Mouse (Mus musculus): Measurements from ENCODE around the gene Slc6a11.

The Slc6a11 gene

GRCm38 (mm10) chr6:114178141-114178540 is 47.1 kb downstream of the Slc6a11 start:
- no peak for DNase-seq (ENCODE audit: low spot score in 2 of 2)

DNA sequence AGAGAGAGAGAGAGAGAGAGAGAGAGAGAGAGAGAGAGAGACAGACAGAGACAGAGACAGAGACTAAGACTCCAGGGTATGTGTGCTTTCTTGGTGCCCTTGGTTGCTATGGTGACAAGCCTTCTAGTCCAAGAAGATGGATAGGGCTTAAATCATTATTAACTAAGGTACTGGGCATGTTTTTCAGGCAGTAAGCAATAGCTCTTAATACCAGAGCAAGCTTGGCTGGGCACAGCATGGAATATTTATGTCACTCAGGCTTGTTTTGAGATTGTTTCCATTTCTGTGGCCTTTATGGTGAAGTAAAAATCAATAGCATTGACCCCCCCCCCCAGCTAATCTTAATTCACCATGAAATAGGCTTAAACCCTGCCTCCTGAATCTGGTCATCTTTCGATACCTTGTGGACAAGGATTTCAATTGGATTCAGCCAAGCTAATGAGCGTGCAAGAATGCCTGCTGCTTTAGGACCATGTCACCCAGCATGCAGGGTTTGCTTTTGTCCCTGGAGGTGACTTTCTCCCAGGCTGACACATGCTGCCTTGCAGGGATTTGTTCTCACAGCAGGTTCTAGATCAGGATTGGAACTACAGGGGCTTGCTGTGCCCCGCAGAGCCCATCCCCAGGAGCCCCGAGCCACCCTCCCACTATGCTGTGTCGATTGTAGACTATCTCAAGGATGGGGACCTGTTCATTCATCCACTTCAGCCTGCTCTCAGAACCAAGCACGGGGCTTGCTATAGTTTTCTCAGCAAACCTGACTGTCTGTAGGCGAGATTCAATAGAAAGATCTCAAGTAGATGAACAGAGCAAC is 51.5 kb downstream of the Slc6a11 start:
- DNase-seq (ENCODE audit: low spot score in 2 of 2) = no peak

DNA sequence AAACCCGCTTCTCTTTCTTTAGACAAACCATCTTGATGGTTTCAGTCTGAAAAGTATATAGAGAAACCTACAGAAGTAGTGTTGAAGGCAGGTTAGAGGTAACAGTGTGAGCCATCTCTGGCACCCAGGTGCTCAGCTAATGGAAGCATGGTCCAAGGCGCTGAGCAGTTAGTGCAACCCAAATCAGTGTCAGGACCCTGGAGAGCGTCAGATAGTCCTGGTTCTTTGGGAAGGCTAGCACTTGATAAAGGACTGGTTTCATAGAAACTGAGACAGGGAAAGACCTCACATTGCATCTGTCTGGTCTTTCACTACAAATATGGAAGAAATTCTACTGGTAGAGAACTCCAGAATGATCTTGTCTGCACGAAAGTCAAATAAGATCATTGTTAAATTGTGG is 56.1 kb downstream of the Slc6a11 start:
- no peak for DNase-seq (ENCODE audit: low spot score in 2 of 2)

- DNase-seq (ENCODE audit: low spot score in 2 of 2) = peak; percentile 27 to 34
These were observed 57.8 kb downstream of the Slc6a11 start for GRCm38 (mm10) chr6:114188869-114189268.

DNA sequence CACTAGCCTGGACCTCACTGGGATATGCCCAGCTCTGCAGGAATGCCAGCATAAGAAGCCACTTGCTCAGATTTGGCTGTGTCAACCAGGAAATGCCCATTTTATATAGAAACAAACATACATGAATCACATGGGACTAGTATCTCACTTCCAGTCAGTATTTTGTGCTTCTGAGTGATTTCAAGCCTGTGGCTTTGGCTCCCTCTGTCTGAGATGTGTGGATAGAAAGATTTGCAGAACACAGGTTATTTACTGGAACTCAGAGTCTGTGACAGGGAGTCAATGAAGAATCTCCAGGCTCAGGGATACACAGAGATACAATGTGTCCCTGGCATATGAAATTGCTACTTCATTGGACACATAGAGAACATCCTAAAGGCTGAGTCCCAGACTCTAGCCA is 65.0 kb downstream of the Slc6a11 start:
- no peak for DNase-seq (ENCODE audit: low spot score in 2 of 2)

- no peak for DNase-seq (ENCODE audit: low spot score in 2 of 2)
These were observed 68.3 kb downstream of the Slc6a11 start for GRCm38 (mm10) chr6:114199200-114199845.

- no peak for DNase-seq (ENCODE audit: low spot score in 2 of 2)
These were observed 73.5 kb downstream of the Slc6a11 start for GRCm38 (mm10) chr6:114204557-114204956.

GRCm38 (mm10) chr6:114208296-114208695 is 77.3 kb downstream of the Slc6a11 start:
- no peak for DNase-seq (ENCODE audit: low spot score in 2 of 2)

GRCm38 (mm10) chr6:114214393-114214792 is 83.4 kb downstream of the Slc6a11 start:
- DNase-seq (ENCODE audit: low spot score in 2 of 2) = no peak

GRCm38 (mm10) chr6:114216741-114217414 is 85.8 kb downstream of the Slc6a11 start:
- peak; percentile 46 to 54 for DNase-seq (ENCODE audit: low spot score in 2 of 2)

DNA sequence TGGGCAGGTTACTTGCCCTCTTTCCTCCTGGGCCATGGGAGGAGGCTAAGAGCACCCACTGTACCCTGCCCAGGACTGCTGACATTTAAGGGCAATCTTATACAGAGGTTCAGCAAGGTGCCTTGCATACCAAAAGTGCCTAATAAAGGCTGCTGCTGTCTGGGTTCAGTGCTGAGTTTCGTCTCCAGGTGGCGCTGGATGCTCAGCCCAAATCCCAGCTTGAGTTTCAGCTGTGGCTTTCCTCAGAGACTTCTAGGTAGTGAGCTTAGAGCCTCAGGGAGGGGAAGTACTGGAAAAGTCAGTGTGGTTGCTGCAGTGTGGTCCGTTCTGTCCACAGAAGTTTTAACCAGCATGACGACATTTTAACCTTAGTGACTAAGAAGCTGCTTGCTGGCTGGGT is 93.4 kb downstream of the Slc6a11 start:
- peak in 1 of 2 experiments; percentile 56 for DNase-seq (ENCODE audit: low spot score in 2 of 2)

- DNase-seq (ENCODE audit: low spot score in 2 of 2) = no peak
These were observed 96.3 kb downstream of the Slc6a11 start for GRCm38 (mm10) chr6:114227378-114227777.

- DNase-seq (ENCODE audit: low spot score in 2 of 2) = no peak
These were observed 97.2 kb downstream of the Slc6a11 start for GRCm38 (mm10) chr6:114228196-114228595.

DNA sequence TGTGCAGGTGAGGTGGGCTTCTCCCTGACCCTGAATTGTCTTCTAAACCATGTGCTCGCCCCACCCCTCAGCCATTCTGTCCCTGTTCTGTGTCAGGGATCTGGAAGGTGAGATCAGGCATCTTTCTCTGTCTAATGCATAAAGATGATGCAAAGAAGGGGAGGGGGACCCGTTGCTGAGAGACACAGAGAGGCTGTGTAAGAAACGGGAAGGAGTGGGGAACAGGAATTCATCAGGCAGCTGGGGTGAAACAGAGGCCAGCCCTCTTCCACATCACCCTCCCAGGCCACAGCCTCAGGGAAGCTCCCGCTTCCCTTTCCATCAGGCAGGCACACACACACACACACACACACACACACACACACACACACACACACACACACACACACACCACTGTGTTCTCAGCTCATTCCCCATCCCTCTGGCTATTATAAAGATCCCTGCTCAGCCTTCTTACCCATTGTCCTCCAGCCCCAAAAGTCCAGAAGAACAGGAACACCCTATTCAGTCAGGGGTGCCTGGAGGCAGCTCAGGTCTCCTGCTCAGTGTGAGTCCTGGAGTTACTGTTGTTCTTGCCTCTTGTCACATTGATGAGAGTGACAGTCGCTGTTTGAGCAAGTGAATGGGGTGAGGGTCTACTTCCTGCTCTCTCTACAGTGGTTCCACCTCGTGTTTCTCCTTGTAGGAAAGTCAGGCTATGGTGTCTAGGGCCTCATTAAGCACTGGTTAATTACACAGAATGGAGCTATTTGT is 108.0 kb downstream of the Slc6a11 start:
- peak in 1 of 2 experiments; percentile 35 for DNase-seq (ENCODE audit: low spot score in 2 of 2)

DNA sequence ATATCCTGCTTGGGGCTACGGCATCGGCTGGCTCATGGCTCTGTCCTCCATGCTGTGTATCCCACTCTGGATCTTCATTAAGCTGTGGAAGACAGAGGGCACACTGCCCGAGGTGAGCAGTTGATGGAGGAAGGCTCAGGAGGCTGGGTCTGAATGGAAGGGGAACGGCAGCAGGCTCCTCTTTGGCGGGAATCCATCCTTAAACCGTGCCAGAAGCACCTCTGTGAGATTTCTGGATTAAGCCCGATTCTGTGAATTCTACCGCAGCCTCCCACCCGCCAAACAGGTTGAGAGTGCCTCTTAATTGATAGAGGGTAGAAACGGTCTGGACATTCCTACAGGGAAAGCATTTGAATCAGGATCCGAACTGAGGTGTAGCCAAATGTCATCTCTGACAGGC is 114.6 kb downstream of the Slc6a11 start:
- DNase-seq (ENCODE audit: low spot score in 2 of 2) = no peak

DNA sequence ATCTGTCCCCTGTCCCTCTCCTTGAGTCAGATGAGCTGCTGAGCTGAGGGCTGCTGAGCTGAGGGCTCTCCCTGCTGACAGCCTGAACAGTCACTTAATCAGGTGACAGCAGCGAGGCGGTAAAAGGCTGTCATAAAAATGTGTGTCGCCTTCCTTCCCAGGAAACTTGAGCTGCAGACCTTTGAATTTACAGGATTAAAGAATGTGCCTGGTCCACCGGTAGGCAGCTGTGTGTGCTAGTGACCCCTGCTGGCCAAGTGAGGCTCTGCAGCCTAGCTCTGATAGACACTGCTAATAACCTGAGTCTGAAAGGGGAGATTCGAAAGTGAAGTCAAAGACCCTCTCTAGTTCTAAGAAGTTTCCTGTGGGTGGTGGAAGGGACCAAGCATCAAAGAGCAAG is 119.3 kb downstream of the Slc6a11 start:
- DNase-seq (ENCODE audit: low spot score in 2 of 2) = peak in 1 of 2 experiments; percentile 71

DNA sequence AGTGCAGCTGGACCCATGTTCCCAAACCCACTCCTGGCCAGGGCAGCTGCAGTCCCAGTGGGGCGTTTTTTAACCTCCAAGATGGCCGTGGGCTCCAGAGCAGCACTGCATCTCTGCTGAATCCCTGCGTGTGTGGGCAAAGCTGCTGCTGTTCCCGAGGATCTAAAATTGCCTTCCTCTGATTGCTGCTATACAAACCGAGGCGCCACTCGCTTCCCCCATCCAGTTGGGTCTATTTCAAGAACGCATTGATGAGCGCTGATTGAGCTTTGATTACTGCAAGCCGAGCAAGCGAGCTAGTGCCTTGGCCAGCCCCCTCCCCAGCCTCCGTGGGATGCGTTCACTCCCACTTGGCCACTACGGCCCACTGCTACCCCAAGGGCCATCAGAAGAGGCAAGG is 123.9 kb downstream of the Slc6a11 start:
- peak; percentile 47 to 55 for DNase-seq (ENCODE audit: low spot score in 2 of 2)

GRCm38 (mm10) chr6:114257762-114258361 is 126.8 kb downstream of the Slc6a11 start:
- no peak for DNase-seq (ENCODE audit: low spot score in 2 of 2)

DNA sequence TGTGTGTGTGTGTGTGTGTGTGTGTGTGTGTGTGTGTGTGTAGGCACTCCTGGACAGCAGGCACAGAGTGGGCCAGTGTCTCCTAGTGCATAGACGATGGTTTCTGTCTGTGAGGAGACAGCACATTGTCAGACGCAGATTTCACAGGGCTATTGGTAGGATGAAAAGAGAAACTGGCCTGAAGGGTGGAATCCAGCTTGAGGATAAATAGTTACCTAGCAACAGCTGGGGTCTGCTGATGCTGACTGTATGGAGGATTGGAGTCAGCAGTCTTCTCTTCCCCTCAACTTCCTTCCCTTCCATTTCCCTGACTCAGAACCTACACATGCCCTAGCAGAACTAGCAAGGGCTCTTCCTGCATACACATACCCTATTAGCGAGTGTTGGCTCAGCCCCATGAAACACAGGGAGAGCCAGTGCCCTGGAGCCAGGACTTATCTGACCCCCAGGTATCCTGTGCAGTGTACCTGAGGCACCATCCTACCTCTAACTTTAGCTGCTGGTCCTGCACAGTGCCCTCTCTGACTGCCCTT is 127.7 kb downstream of the Slc6a11 start:
- no peak for DNase-seq (ENCODE audit: low spot score in 2 of 2)

- DNase-seq (ENCODE audit: low spot score in 2 of 2) = no peak
These were observed 130.6 kb downstream of the Slc6a11 start for GRCm38 (mm10) chr6:114261609-114262008.

DNA sequence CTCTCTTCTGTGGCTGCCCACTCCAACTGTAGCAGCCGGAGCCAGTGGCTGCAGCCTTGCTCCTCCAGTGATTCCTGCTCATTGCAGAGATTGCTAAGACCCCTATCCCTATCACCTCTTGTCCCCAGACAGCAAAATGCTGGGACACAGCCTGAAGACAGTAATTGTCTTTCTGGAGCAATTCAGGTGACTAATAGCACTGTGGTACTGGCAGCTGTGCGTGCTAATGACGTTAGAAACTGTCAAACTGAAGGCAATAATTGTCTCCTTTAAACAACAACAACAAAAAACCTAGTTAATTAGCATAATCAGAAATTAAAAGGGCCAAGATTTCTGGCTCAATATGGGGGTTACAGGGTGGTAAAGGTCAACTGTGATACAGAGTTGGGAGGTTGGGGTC is 133.0 kb downstream of the Slc6a11 start:
- no peak for DNase-seq (ENCODE audit: low spot score in 2 of 2)
